Mouse (Mus musculus): ENCODE measurements at regions not wholly inside any gene's neighbourhood (a gene's known extent, or its start where the extent isn't known, plus 50 kb on each side); places are given as distances from the start of the nearest gene placed in this dataset.

DNA sequence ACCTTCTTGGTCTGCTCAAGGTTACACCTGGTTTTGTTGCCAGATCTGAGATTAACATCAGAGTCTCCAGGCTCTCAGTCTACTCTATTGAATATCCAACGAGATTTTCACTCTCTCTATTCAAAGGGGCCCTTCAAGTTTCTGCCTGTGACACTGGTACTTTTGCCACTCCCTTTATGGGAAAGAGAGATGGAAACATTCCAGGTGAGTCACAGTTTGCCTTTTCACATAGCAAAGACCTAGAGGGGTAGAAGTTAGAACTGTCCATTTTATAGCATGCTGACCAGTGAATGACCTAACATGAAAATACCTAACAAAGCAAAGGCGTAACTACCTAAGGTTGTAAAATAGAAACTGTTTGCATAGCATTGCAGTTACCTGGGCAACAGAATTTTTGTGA is 250.4 kb upstream of the N6amt1 start:
- Histone ChIP-seq H3K9me3 (replicated peaks; ENCODE audit: low read length) (no peaks in the 10 kb centered on the region), H3K4me2 (ENCODE audit: insufficient read depth, low read depth, poor library complexity, severe bottlenecking) (no peak overlapping the region), H3K4me1 (ENCODE audit: control insufficient read depth in 1 of 2, insufficient read depth in 2 of 2) (no peaks in the 10 kb centered on the region), H3K27me3 (replicated peaks) (no peaks in the 10 kb centered on the region), H3K9ac (ENCODE audit: insufficient read depth, low read depth) (no peak overlapping the region), H3K4me3 (replicated peaks in 1 of 3; ENCODE audit: low read depth in 2 of 3, low read length in 2 of 3, poor library complexity in 1 of 3) (no peak overlapping the region), H3K27ac (ENCODE audit: insufficient read depth, low read depth) (no peak overlapping the region), H3K36me3 (replicated peaks in 1 of 2; ENCODE audit: control insufficient read depth in 1 of 2, insufficient read depth in 1 of 2, low read length in 1 of 2) (no peaks in the 10 kb centered on the region), H3K79me2 (replicated peaks; ENCODE audit: control insufficient read depth, extremely low read depth, insufficient read depth, poor library complexity, severe bottlenecking) (no peaks in the 10 kb centered on the region)
- DNase-seq (ENCODE audit: extremely low read depth) = no peak
- TF ChIP-seq NRF1 (IDR thresholded peaks at IDR 0.05; ENCODE audit: low read depth, low read length) = no peak
- no peak for TF ChIP-seq USF1 (IDR thresholded peaks at IDR 0.05; ENCODE audit: low read depth, low read length)
- TF ChIP-seq MAZ (IDR thresholded peaks at IDR 0.05; ENCODE audit: low read depth, low read length) = no peak
- no peak for TF ChIP-seq GABPA (IDR thresholded peaks at IDR 0.05; ENCODE audit: insufficient replicate concordance, low read depth, low read length)
- TF ChIP-seq JUN (IDR thresholded peaks at IDR 0.05; ENCODE audit: insufficient read depth, low read depth, low read length) = no peak
- no peak for TF ChIP-seq SMC3 (IDR thresholded peaks at IDR 0.05; ENCODE audit: low read depth, low read length)
- TF ChIP-seq E2F4 (IDR thresholded peaks at IDR 0.05; ENCODE audit: insufficient replicate concordance, low read depth, low read length) = no peak
- no peak for TF ChIP-seq MAX (IDR thresholded peaks at IDR 0.05; ENCODE audit: low read length)
- TF ChIP-seq RAD21 (IDR thresholded peaks at IDR 0.05; ENCODE audit: low read depth, low read length) = no peak
- TF ChIP-seq TCF12 (IDR thresholded peaks at IDR 0.05; ENCODE audit: low read depth, low read length) = no peak
- TF ChIP-seq RCOR1 (conservative IDR thresholded peaks at IDR 0.05; ENCODE audit: low read depth, low read length) = no peak
- no peak for TF ChIP-seq IRF4 (IDR thresholded peaks at IDR 0.05; ENCODE audit: low read depth, low read length)
- TF ChIP-seq CHD2 (IDR thresholded peaks at IDR 0.05; ENCODE audit: low read length) = no peak
- in situ Hi-C loops (cut with MboI; ENCODE audit: low pct_ligation_motif_present, low pct_unique_long_range_greater_than_20kb, low sequenced_read_pairs) = no loop called here
- dilution Hi-C loops (cut with MboI; ENCODE audit: extremely low pct_ligation_motif_present, extremely low pct_unique_long_range_greater_than_20kb, low sequenced_read_pairs) = no loop called here

DNA sequence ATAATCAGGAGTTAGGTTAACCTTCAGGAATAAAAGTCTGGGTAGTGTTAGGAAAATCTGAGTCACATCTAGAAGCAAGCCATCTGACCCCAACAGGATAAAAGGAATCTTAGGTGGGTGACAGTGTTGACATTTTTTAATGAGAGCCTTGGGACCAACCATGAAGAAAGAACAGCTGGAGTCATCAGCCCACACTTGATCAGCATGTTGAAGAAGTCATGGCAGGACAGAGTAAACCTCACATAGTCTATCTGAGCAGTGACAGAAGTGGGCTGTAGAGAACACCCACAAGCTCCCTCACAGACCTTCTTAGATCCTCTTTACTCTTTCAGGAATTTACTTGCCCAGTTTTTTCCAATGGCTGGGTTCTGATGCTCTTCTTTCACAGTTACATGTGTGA is 251.9 kb upstream of the N6amt1 start:
- Histone ChIP-seq H3K27ac (ENCODE audit: insufficient read depth, low read depth) (no peak overlapping the region), H3K27me3 (replicated peaks) (no peaks in the 10 kb centered on the region), H3K79me2 (replicated peaks; ENCODE audit: control insufficient read depth, extremely low read depth, insufficient read depth, poor library complexity, severe bottlenecking) (no peaks in the 10 kb centered on the region), H3K4me3 (replicated peaks in 1 of 3; ENCODE audit: low read depth in 2 of 3, low read length in 2 of 3, poor library complexity in 1 of 3) (no peak overlapping the region), H3K4me2 (ENCODE audit: insufficient read depth, low read depth, poor library complexity, severe bottlenecking) (no peak overlapping the region), H3K9ac (ENCODE audit: insufficient read depth, low read depth) (no peak overlapping the region), H3K9me3 (replicated peaks; ENCODE audit: low read length) (no peaks in the 10 kb centered on the region), H3K36me3 (replicated peaks in 1 of 2; ENCODE audit: control insufficient read depth in 1 of 2, insufficient read depth in 1 of 2, low read length in 1 of 2) (no peaks in the 10 kb centered on the region), H3K4me1 (ENCODE audit: control insufficient read depth in 1 of 2, insufficient read depth in 2 of 2) (no peaks in the 10 kb centered on the region)
- no peak for TF ChIP-seq USF1 (IDR thresholded peaks at IDR 0.05; ENCODE audit: low read depth, low read length)
- TF ChIP-seq MAZ (IDR thresholded peaks at IDR 0.05; ENCODE audit: low read depth, low read length) = no peak
- TF ChIP-seq MAX (IDR thresholded peaks at IDR 0.05; ENCODE audit: low read length) = no peak
- TF ChIP-seq EP300 (IDR thresholded peaks at IDR 0.05; ENCODE audit: low read length) = no peak
- TF ChIP-seq POLR2A (IDR thresholded peaks at IDR 0.05; ENCODE audit: low read depth, low read length) = no peak
- TF ChIP-seq NRF1 (IDR thresholded peaks at IDR 0.05; ENCODE audit: low read depth, low read length) = no peak
- no peak for TF ChIP-seq USF2 (conservative IDR thresholded peaks at IDR 0.05; ENCODE audit: low read depth, low read length)
- TF ChIP-seq CHD1 (IDR thresholded peaks at IDR 0.05; ENCODE audit: low read depth, low read length) = no peak
- TF ChIP-seq CTCF (conservative IDR thresholded peaks at IDR 0.05 in 1 of 2, IDR thresholded peaks at IDR 0.05 in 1 of 2; ENCODE audit: low read depth in 2 of 2, low read length in 2 of 2) = no peak
- no peak for DNase-seq (ENCODE audit: extremely low read depth)
- in situ Hi-C loops (cut with MboI; ENCODE audit: low pct_ligation_motif_present, low pct_unique_long_range_greater_than_20kb, low sequenced_read_pairs) (no loop called here), dilution Hi-C loops (cut with MboI; ENCODE audit: extremely low pct_ligation_motif_present, extremely low pct_unique_long_range_greater_than_20kb, low sequenced_read_pairs) (no loop called here)

All from CH12.LX (cell line).